Mouse (Mus musculus): ENCODE results near the gene Lrrc46. TPM values are rescaled to one million over a fixed set of nuclear protein-coding genes. Genes with fewer than 3 reads are reported as not detected.

The Lrrc46 gene
- polyA plus RNA-seq, 1 experiment: not detected

DNA sequence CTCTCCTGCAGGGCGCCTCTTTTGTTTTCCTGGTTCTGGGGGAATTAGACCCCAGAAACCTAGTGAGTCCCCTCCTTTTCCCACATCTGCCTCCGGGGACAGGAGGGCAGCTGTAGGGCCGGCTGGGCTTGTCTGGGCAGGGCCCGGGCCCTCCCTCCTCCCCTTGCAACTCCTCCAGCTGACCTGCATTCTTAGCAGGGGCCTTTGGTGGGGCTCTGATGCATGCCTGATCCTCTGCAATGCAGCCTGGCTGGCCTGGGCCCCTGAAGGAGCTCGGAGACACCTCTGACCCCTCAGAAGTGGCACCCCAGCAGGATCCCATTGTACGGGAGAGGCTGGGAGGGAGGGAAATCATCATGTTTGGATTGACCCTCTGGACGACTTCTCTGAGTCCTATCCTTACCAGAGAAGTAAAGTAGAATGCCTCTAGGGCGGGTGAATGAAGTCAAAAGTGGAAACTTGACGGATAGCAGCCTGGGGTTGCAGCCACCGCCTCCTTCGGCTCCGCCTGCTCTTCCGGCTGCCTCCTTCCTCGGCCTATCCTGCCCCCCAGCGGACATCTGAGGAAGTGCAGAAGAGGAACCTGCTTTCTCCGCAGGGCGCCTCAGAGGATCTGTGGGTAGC, 15.4 kb downstream of the Lrrc46 start:
- peak; percentile 94; the same call in 1 of the 2 replicates for TF ChIP-seq CTCF (IDR thresholded peaks at IDR 0.05; ENCODE audit: extremely low read depth, insufficient read depth, insufficient read length, insufficient replicate concordance)
- TF ChIP-seq POLR2A (IDR thresholded peaks at IDR 0.05; ENCODE audit: low read depth, low read length): no peak
- 13% methylated on average over 17 of the region's 17 CpGs for WGBS
- peaks cover 8% of the 10 kb centered on the region; the same call in 1 of the 2 replicates for H3K27me3 ChIP-seq (ENCODE audit: control insufficient read depth, insufficient read depth, low read length)
- peak overlapping the region; percentile 46 for H3K4me3 ChIP-seq (ENCODE audit: extremely low read depth, insufficient read depth, insufficient read length)
- peak overlapping the region; percentile 26; the same call in 1 of the 2 replicates for H3K27ac ChIP-seq (ENCODE audit: insufficient read depth, low read length)
- peak; percentile 80 to 90 for DNase-seq (ENCODE audit: low read depth in 1 of 2, low spot score in 2 of 2)
- no peaks in the 10 kb centered on the region for H3K36me3 ChIP-seq (ENCODE audit: control insufficient read depth, insufficient read depth, low read length)
- peaks cover 20% of the 10 kb centered on the region for H3K4me1 ChIP-seq (ENCODE audit: control insufficient read depth, insufficient read depth, insufficient read length)

DNA sequence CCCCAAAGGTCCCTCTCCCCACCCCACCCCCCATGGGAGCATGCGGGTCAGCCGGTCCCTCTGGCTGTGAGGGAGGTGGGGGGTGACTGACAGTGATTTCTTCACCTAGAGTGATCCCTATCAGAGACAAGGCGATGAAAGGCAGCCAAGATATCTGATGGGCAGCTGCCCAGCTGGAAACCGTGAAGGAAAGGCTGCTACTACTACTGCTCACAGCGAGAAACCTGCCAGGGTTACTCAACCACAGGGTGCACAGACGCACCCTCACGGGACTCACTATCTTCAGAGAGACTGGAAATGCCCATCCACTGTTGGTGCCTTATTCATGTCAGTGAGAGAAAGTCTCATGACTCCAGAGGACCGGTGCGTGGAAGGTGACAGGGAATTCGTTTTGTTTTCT, 16.2 kb downstream of the Lrrc46 start:
- H3K27me3 ChIP-seq (ENCODE audit: control insufficient read depth, insufficient read depth, low read length): peaks cover 11% of the 10 kb centered on the region; the same call in 1 of the 2 replicates
- peaks cover 15% of the 10 kb centered on the region for H3K4me1 ChIP-seq (ENCODE audit: control insufficient read depth, insufficient read depth, insufficient read length)
- H3K27ac ChIP-seq (ENCODE audit: insufficient read depth, low read length): no peak overlapping the region
- 80% methylated on average over 10 of the region's 10 CpGs for WGBS
- no peak overlapping the region for H3K4me3 ChIP-seq (ENCODE audit: extremely low read depth, insufficient read depth, insufficient read length)
- DNase-seq (ENCODE audit: low read depth in 1 of 2, low spot score in 2 of 2): no peak
- TF ChIP-seq POLR2A (IDR thresholded peaks at IDR 0.05; ENCODE audit: low read depth, low read length) (no peak), CTCF (IDR thresholded peaks at IDR 0.05; ENCODE audit: extremely low read depth, insufficient read depth, insufficient read length, insufficient replicate concordance) (no peak)
- no peaks in the 10 kb centered on the region for H3K36me3 ChIP-seq (ENCODE audit: control insufficient read depth, insufficient read depth, low read length)

DNA sequence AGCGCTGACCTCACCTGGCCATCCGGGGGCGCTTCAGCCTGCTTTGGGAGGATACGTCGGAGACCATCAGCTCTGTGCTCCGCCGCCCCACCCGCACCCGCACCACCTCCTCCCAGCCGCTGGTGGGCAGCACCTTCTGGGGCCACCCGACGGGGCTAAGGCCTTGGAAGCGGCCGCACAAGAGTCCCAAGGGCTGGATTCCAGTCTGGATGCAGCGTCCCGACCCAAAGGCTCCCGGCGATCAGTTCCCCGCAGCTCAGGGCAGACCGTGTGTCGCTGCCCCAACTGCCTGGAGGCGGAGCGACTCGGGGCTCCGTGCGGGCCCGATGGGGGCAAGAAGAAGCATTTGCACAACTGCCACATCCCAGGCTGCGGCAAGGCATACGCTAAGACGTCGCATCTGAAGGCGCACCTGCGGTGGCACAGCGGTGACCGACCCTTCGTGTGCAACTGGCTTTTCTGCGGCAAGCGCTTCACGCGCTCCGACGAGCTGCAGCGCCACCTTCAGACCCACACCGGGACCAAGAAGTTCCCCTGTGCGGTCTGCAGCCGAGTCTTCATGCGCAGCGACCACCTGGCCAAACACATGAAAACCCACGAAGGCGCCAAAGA, 19.2 kb downstream of the Lrrc46 start:
- WGBS: under 1% methylated on average over 50 of the region's 50 CpGs
- peaks cover 19% of the 10 kb centered on the region for H3K4me1 ChIP-seq (ENCODE audit: control insufficient read depth, insufficient read depth, insufficient read length)

DNA sequence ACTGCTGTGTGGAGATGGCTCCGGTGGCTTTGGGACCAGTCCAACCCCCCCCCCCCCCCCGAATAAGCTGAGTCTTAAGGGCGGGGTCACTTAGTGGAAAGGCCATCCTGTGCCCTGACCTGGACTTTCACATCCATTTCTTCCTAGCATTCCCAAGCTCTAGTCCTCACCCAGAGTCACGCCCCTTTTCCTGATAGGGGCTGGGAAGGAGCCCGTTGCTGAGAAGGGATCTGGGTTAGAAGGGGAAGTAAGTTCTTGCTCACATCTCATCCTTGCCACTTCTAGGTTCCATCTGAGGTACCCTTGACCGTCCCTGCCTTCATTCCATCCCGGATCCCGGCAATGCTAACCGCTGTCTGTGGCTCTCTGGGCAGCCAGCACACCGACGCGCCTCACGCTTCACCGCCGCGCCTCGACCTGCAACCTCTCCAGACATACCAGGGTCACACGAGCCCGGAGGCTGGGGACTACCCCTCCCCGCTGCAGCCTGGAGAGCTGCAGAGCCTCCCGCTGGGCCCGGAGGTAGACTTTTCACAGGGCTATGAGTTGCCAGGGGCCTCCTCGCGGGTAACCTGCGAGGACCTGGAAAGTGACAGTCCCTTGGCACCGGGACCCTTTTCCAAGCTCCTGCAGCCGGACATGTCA, 20.0 kb downstream of the Lrrc46 start:
- Histone ChIP-seq H3K27me3 (ENCODE audit: control insufficient read depth, insufficient read depth, low read length) (peaks cover 30% of the 10 kb centered on the region), H3K36me3 (ENCODE audit: control insufficient read depth, insufficient read depth, low read length) (no peaks in the 10 kb centered on the region), H3K4me1 (ENCODE audit: control insufficient read depth, insufficient read depth, insufficient read length) (peaks cover 19% of the 10 kb centered on the region), H3K27ac (ENCODE audit: insufficient read depth, low read length) (no peak overlapping the region), H3K4me3 (ENCODE audit: extremely low read depth, insufficient read depth, insufficient read length) (peak overlapping the region; percentile 65; the same call in 1 of the 2 replicates)
- WGBS: 4% methylated on average over 26 of the region's 27 CpGs
- no peak for DNase-seq (ENCODE audit: low read depth in 1 of 2, low spot score in 2 of 2)
- TF ChIP-seq POLR2A (IDR thresholded peaks at IDR 0.05; ENCODE audit: low read depth, low read length) (no peak), CTCF (IDR thresholded peaks at IDR 0.05; ENCODE audit: extremely low read depth, insufficient read depth, insufficient read length, insufficient replicate concordance) (no peak)

More for the DNA sequence above, 19.2 kb downstream of the Lrrc46 start:
- DNase-seq (ENCODE audit: low read depth in 1 of 2, low spot score in 2 of 2): peak; percentile 59 to 79
- Histone ChIP-seq H3K27ac (ENCODE audit: insufficient read depth, low read length) (peak overlapping the region; percentile 34), H3K4me3 (ENCODE audit: extremely low read depth, insufficient read depth, insufficient read length) (peak overlapping the region; percentile 65), H3K27me3 (ENCODE audit: control insufficient read depth, insufficient read depth, low read length) (peaks cover 28% of the 10 kb centered on the region), H3K36me3 (ENCODE audit: control insufficient read depth, insufficient read depth, low read length) (no peaks in the 10 kb centered on the region)
- TF ChIP-seq POLR2A (IDR thresholded peaks at IDR 0.05; ENCODE audit: low read depth, low read length) (no peak), CTCF (IDR thresholded peaks at IDR 0.05; ENCODE audit: extremely low read depth, insufficient read depth, insufficient read length, insufficient replicate concordance) (peak; percentile 83)

DNA sequence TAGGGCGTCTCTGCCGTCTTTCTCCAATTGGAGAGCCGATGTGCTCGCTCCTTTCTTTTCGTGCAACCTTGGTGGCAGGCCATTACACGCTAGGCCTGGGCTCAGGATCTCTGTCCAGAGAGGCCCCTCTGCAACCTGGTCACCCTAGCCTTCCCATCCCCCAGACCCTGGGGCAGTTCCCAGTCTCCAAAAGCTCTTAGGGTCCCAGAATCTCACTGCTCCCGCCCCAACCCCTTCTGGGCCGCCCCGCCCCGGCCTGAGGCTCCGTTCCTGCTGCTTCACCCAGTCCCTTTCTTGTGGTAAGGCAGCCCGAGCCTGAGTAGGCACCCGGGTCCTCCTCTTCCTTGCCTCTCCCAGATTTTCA, 21.9 kb downstream of the Lrrc46 start:
- Histone ChIP-seq H3K4me1 (ENCODE audit: control insufficient read depth, insufficient read depth, insufficient read length) (peaks cover 17% of the 10 kb centered on the region), H3K27ac (ENCODE audit: insufficient read depth, low read length) (no peak overlapping the region), H3K4me3 (ENCODE audit: extremely low read depth, insufficient read depth, insufficient read length) (peak overlapping the region; percentile 40; the same call in 1 of the 2 replicates), H3K36me3 (ENCODE audit: control insufficient read depth, insufficient read depth, low read length) (no peaks in the 10 kb centered on the region), H3K27me3 (ENCODE audit: control insufficient read depth, insufficient read depth, low read length) (peaks cover 30% of the 10 kb centered on the region)
- no peak for DNase-seq (ENCODE audit: low read depth in 1 of 2, low spot score in 2 of 2)
- no peak for TF ChIP-seq CTCF (IDR thresholded peaks at IDR 0.05; ENCODE audit: extremely low read depth, insufficient read depth, insufficient read length, insufficient replicate concordance)
- WGBS: 20% methylated on average over 13 of the region's 13 CpGs

DNA sequence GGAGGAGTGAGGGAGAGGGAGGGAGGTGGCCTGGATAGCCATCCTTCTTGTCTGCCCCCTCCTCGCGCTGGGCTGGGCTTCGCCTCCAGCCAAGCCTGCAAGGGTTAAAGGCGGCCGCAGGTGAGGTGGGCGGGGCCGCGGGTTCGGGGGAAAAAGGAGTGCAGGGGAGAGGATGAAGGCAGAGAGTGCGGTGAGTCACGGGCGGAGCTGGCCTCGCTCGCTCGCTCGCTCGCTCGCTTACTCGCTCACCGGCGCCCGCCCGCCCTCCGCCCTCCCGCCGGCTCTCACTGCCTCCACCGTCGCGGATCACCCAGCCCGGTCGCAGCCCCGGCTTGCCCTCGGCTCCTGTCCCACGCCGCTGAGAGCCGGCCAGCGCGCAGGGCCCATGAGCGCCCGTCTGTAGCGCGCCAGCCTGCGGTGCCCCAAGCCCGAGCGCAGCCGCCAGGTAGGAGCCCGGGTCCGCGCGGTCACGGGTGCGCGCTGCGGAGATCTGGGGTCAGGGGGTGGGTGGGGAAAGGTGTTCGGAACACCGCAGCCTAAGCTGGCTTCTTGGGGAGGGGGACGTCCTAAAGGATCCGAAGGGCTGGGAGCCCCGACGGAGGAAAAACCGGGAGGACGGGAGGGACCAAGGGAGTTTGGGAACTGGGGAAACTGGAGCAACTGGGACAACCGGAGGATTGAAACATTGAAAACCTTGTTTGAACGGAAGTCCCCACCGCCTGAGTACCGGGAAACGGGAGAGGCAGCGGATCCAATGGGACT, 22.4 kb downstream of the Lrrc46 start:
- Histone ChIP-seq H3K4me1 (ENCODE audit: control insufficient read depth, insufficient read depth, insufficient read length) (peaks cover 17% of the 10 kb centered on the region), H3K27me3 (ENCODE audit: control insufficient read depth, insufficient read depth, low read length) (peaks cover 30% of the 10 kb centered on the region), H3K27ac (ENCODE audit: insufficient read depth, low read length) (no peak overlapping the region), H3K4me3 (ENCODE audit: extremely low read depth, insufficient read depth, insufficient read length) (peak overlapping the region; percentile 40; the same call in 1 of the 2 replicates), H3K36me3 (ENCODE audit: control insufficient read depth, insufficient read depth, low read length) (no peaks in the 10 kb centered on the region)
- no peak for TF ChIP-seq POLR2A (IDR thresholded peaks at IDR 0.05; ENCODE audit: low read depth, low read length)
- TF ChIP-seq CTCF (IDR thresholded peaks at IDR 0.05; ENCODE audit: extremely low read depth, insufficient read depth, insufficient read length, insufficient replicate concordance): no peak
- DNase-seq (ENCODE audit: low read depth in 1 of 2, low spot score in 2 of 2): no peak
- WGBS: 2% methylated on average over 55 of the region's 68 CpGs

All from spleen, adult 2 months (tissue).